Mouse (Mus musculus): ENCODE results near the gene Ctnna2. TPM values are rescaled to one million over a fixed set of nuclear protein-coding genes. Genes with fewer than 3 reads are reported as not detected.

The Ctnna2 gene
- total RNA-seq, 2 experiments from 2014 or later = 178 TPM

GRCm38 (mm10) chr6:77604642-77605392 is 374.7 kb downstream of the Ctnna2 start:
- DNase-seq = no peak

GRCm38 (mm10) chr6:77603914-77604313 is 375.6 kb downstream of the Ctnna2 start:
- intact Hi-C loops (cut with DNase I) = no loop called here
- DNase-seq = no peak

More at GRCm38 (mm10) chr6:77604642-77605392, 374.7 kb downstream of the Ctnna2 start:
- intact Hi-C loops (cut with DNase I) = no loop called here

- no peak for DNase-seq
- intact Hi-C loops (cut with DNase I) = no loop called here
Observed at GRCm38 (mm10) chr6:77599244-77599643, 380.3 kb downstream of the Ctnna2 start.

GRCm38 (mm10) chr6:77582568-77582967 is 396.9 kb downstream of the Ctnna2 start:
- no peak for DNase-seq
- intact Hi-C loops (cut with DNase I) = no loop called here

- DNase-seq = no peak
- intact Hi-C loops (cut with DNase I) = no loop called here
Observed at GRCm38 (mm10) chr6:77580926-77581325, 398.6 kb downstream of the Ctnna2 start.

- intact Hi-C loops (cut with DNase I) = loop anchor here (10.0 kb wide), 1 partner anchor 334 kb away; the partner anchor contains the start of gene Lrrtm1
- no peak for DNase-seq
Observed at GRCm38 (mm10) chr6:77578612-77579011, 400.9 kb downstream of the Ctnna2 start.

- DNase-seq = no peak
- intact Hi-C loops (cut with DNase I) = loop anchor here (10.0 kb wide), 1 partner anchor 333 kb away; the partner anchor contains the start of gene Lrrtm1
Observed at GRCm38 (mm10) chr6:77577585-77577984, 401.9 kb downstream of the Ctnna2 start.

GRCm38 (mm10) chr6:77572614-77573013 is 406.9 kb downstream of the Ctnna2 start:
- intact Hi-C loops (cut with DNase I) = loop anchor here (10.0 kb wide), 1 partner anchor 328 kb away; the partner anchor contains the start of gene Lrrtm1

GRCm38 (mm10) chr6:77569851-77570250 is 409.6 kb downstream of the Ctnna2 start:
- intact Hi-C loops (cut with DNase I) = loop anchor here (10.0 kb wide), 1 partner anchor 325 kb away; the partner anchor contains the start of gene Lrrtm1
- DNase-seq = no peak

More at GRCm38 (mm10) chr6:77572614-77573013, 406.9 kb downstream of the Ctnna2 start:
- DNase-seq = peak; percentile 34

- intact Hi-C loops (cut with DNase I) = no loop called here
Observed at GRCm38 (mm10) chr6:77556181-77556580, 423.3 kb downstream of the Ctnna2 start.

GRCm38 (mm10) chr6:77537055-77537807 is 442.3 kb downstream of the Ctnna2 start:
- DNase-seq = no peak
- intact Hi-C loops (cut with DNase I) = no loop called here

More at GRCm38 (mm10) chr6:77556181-77556580, 423.3 kb downstream of the Ctnna2 start:
- DNase-seq = no peak

GRCm38 (mm10) chr6:77527636-77528035 is 451.9 kb downstream of the Ctnna2 start:
- intact Hi-C loops (cut with DNase I) = no loop called here
- peak; percentile 32 for DNase-seq

GRCm38 (mm10) chr6:77521836-77522235 is 457.7 kb downstream of the Ctnna2 start:
- intact Hi-C loops (cut with DNase I) = no loop called here
- DNase-seq = no peak

GRCm38 (mm10) chr6:77516515-77516914 is 463.0 kb downstream of the Ctnna2 start:
- intact Hi-C loops (cut with DNase I) = no loop called here
- DNase-seq = no peak

GRCm38 (mm10) chr6:77511805-77512204 is 467.7 kb downstream of the Ctnna2 start:
- intact Hi-C loops (cut with DNase I) = no loop called here
- peak; percentile 2 for DNase-seq

- intact Hi-C loops (cut with DNase I) = no loop called here
Observed at GRCm38 (mm10) chr6:77491721-77492120, 487.8 kb downstream of the Ctnna2 start.

GRCm38 (mm10) chr6:77486658-77487057 is 492.8 kb downstream of the Ctnna2 start:
- no peak for DNase-seq
- intact Hi-C loops (cut with DNase I) = no loop called here

More at GRCm38 (mm10) chr6:77491721-77492120, 487.8 kb downstream of the Ctnna2 start:
- no peak for DNase-seq

GRCm38 (mm10) chr6:77482081-77482480 is 497.4 kb downstream of the Ctnna2 start:
- DNase-seq = no peak
- intact Hi-C loops (cut with DNase I) = no loop called here

- intact Hi-C loops (cut with DNase I) = no loop called here
Observed at GRCm38 (mm10) chr6:77475354-77475753, 504.1 kb downstream of the Ctnna2 start.

GRCm38 (mm10) chr6:77473256-77473655 is 506.2 kb downstream of the Ctnna2 start:
- DNase-seq = no peak
- intact Hi-C loops (cut with DNase I) = no loop called here

More at GRCm38 (mm10) chr6:77475354-77475753, 504.1 kb downstream of the Ctnna2 start:
- DNase-seq = peak; percentile 87

- DNase-seq = peak; percentile 4
Observed at GRCm38 (mm10) chr6:77468058-77468457, 511.4 kb downstream of the Ctnna2 start.

More at GRCm38 (mm10) chr6:77468058-77468457, 511.4 kb downstream of the Ctnna2 start:
- intact Hi-C loops (cut with DNase I) = no loop called here
